Mouse (Mus musculus) cortical plate, adult 2 months (tissue): ENCODE data around the gene Adh6b.

Experiments used
- CTCF ChIP-seq: fragments of 200-500 bp; IDR thresholded peaks from 2 replicates; pipeline ENCODE4 v1.5.1; 2011; ENCODE audit warnings: mild to moderate bottlenecking, control low read depth, low read length; ENCODE audit not compliant: insufficient read depth; ENCODE audit errors: extremely low read depth
- POLR2A ChIP-seq: fragments of 200-500 bp; IDR thresholded peaks from 2 replicates; pipeline ENCODE4 v1.6.1; 2011; ENCODE audit warnings: mild to moderate bottlenecking, low read length, control low read depth; ENCODE audit not compliant: insufficient read depth; ENCODE audit errors: extremely low read depth

DNA sequence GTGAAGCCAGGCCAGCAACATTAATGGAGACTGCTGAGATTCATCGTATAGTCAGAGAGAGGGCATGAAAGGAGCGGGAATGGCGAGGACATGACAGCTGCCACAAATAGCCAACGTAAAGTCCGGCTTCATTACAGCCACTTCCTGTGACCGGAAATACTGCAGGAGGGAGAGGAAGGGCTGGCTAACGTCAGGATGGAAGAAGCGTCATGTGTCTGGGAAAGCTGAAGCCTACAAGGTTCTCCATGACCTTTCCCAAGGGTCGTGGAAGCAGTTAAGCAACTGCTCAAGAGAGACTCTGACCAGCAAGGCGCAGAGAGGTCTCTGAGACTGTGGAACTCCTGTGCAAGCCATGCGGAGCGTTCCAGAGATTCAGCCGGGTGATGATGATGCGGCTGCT lies at the start of gene Adh6b:
- TF ChIP-seq CTCF, result no peak
- no peak for TF ChIP-seq POLR2A
